Mouse (Mus musculus) C2C12 (cell line): ENCODE results near the gene Ptpn3.

Experiments
- CEBPB ChIP-seq: IDR thresholded peaks from one replicate; pipeline ENCODE4 v1.6.1; 2011; ENCODE audit warnings: low read depth, mild to moderate bottlenecking, control low read depth, moderate library complexity
- CTCF ChIP-seq: IDR thresholded peaks from one replicate; pipeline ENCODE4 v1.5.1; 2011; ENCODE audit not compliant: control insufficient read depth, insufficient read depth, insufficient read length
- MAX ChIP-seq: IDR thresholded peaks from one replicate; pipeline ENCODE4 v1.6.1; 2011; ENCODE audit warnings: mild to moderate bottlenecking, control low read depth
- MYOD1 ChIP-seq: IDR thresholded peaks from one replicate; pipeline ENCODE4 v1.6.1; 2011; ENCODE audit warnings: low read depth; ENCODE audit not compliant: control insufficient read depth, insufficient read length
- USF1 ChIP-seq: IDR thresholded peaks from one replicate; pipeline ENCODE4 v1.6.1; 2011; ENCODE audit warnings: low read depth, mild to moderate bottlenecking, control low read depth, moderate library complexity

- TF ChIP-seq MYOD1 (no peak), CTCF (no peak), CEBPB (no peak), USF1 (no peak), MAX (no peak)
Observed at GRCm38 (mm10) chr4:57290049-57290448, 11.6 kb downstream of the Ptpn3 start.
